25 mouse cellular contexts compared by ENCODE assay signal in the genomic region with DNA sequence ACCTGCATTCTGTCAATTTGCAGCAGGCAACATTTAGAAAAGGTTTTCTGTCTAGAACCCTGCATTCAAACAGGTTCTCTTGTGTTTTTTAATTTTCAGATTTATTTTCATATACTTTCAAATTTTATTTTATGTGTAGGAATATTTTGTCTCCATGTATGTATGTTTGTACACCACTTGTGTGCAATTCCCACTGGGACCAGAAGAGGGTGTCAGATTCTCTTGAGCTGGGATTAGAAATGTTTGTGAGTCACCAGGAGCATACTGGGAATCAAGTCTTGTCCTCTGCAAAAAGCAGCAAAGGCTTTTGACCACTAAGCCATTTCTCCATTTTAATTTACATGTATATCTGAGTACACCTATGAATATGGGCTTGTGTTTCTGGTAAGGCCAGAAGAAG.
"Had no signal": no experiment of that assay in that cellular context is flagged by ENCODE, and none has a peak within 500 bp of the region (broad histone marks: within the 10 kb centered on the region; RNA-seq: fewer than 3 reads in every experiment).

No protein-coding gene starts in this region.

- H3K4me3 ChIP-seq: heart, adult 2 months; heart, embryonic 10.5 days; heart, embryonic 12.5 days; hindbrain, embryonic 13.5 days; hindbrain, embryonic 15.5 days; kidney, embryonic 15.5 days; layer of hippocampus, adult 2 months; left cerebral cortex, adult 2 months; limb, embryonic 10.5 days; limb, embryonic 12.5 days; liver, embryonic 13.5 days; liver, embryonic 15.5 days had no signal

- H3K27ac ChIP-seq: heart, adult 2 months; heart, embryonic 10.5 days; hindbrain, embryonic 13.5 days; hindbrain, embryonic 15.5 days; hindbrain, postnatal 0 days; kidney, embryonic 15.5 days; kidney, postnatal 0 days; layer of hippocampus, adult 2 months; left cerebral cortex, adult 2 months; limb, embryonic 10.5 days; limb, embryonic 12.5 days; liver, embryonic 13.5 days; liver, embryonic 15.5 days had no signal

- H3K4me1 ChIP-seq: heart, embryonic 10.5 days; heart, embryonic 12.5 days; hindbrain, embryonic 13.5 days; hindbrain, embryonic 15.5 days; kidney, embryonic 15.5 days; limb, embryonic 10.5 days; limb, embryonic 12.5 days; liver, embryonic 13.5 days; liver, embryonic 15.5 days had no signal

- H3K9ac ChIP-seq: heart, embryonic 12.5 days; hindbrain, embryonic 13.5 days; hindbrain, embryonic 15.5 days; kidney, embryonic 15.5 days; limb, embryonic 12.5 days; liver, embryonic 13.5 days; liver, embryonic 15.5 days; liver, postnatal 0 days had no signal

- H3K27me3 ChIP-seq: heart, embryonic 12.5 days; hindbrain, embryonic 13.5 days; hindbrain, embryonic 15.5 days; kidney, embryonic 15.5 days; limb, embryonic 12.5 days; liver, embryonic 13.5 days; liver, embryonic 15.5 days had no signal

- DNase-seq: gastrocnemius, postnatal 14 days; gastrocnemius, postnatal 36 days; heart, adult 11 months; heart, adult 2 months; heart, postnatal 10 days; kidney, adult 11 months; kidney, adult 2 months; kidney, adult 9 months; kidney, postnatal 14 days; kidney, postnatal 36 days; liver; liver, embryonic 13.5 days; liver, postnatal 0 days had no signal

- H3K36me3 ChIP-seq: heart, embryonic 10.5 days; heart, embryonic 12.5 days; hindbrain, embryonic 13.5 days; hindbrain, embryonic 15.5 days; kidney, embryonic 15.5 days; limb, embryonic 10.5 days; limb, embryonic 12.5 days; liver, embryonic 13.5 days; liver, embryonic 15.5 days had no signal

- H3K9me3 ChIP-seq: heart, embryonic 10.5 days; heart, embryonic 12.5 days; hindbrain, embryonic 13.5 days; hindbrain, embryonic 15.5 days; kidney, embryonic 15.5 days; limb, embryonic 10.5 days; limb, embryonic 12.5 days; liver, embryonic 13.5 days; liver, embryonic 15.5 days had no signal
